Mouse (Mus musculus) intestine, postnatal 0 days (tissue): Measurements from ENCODE around the gene Gm19935. TPM values are rescaled to one million over a fixed set of nuclear protein-coding genes. Genes with fewer than 3 reads are reported as not detected.

Source experiments
- ATAC-seq: fragments of 200-750 bp; cut with Nextera tagmentation; 2 replicates; pipeline ENCODE4 v1.8.0; 2017; ENCODE audit warnings: mild to moderate bottlenecking, moderate TSS enrichment, moderate library complexity
- H3K27ac ChIP-seq: fragments of 300-500 bp; sonication (generic); 2 replicates; pipeline ENCODE4 v1.5.1; 2014; ENCODE audit warnings: mild to moderate bottlenecking, low read depth, low read length, moderate library complexity
- H3K27me3 ChIP-seq: fragments of 300-500 bp; sonication (generic); replicated peaks from 2 replicates; pipeline ENCODE4 v1.6.1; 2014; ENCODE audit warnings: low read length, mixed read lengths; ENCODE audit not compliant: control insufficient read depth, insufficient read depth
- H3K36me3 ChIP-seq: fragments of 300-500 bp; sonication (generic); 2 replicates; pipeline ENCODE4 v1.6.1; 2014; ENCODE audit warnings: mild to moderate bottlenecking, moderate library complexity; ENCODE audit not compliant: control insufficient read depth, insufficient read depth
- H3K4me1 ChIP-seq: fragments of 300-500 bp; sonication (generic); replicated peaks from 2 replicates; pipeline ENCODE4 v1.6.1; 2014; ENCODE audit warnings: antibody characterized with exemption, low read length, mixed read lengths; ENCODE audit not compliant: control insufficient read depth, insufficient read depth
- H3K4me2 ChIP-seq: fragments of 300-500 bp; sonication (generic); replicated peaks from 2 replicates; pipeline ENCODE4 v1.6.1; 2014; ENCODE audit warnings: low read depth, mild to moderate bottlenecking, moderate library complexity
- H3K4me3 ChIP-seq: fragments of 300-500 bp; sonication (generic); 2 replicates; pipeline ENCODE4 v1.5.1; 2014; ENCODE audit warnings: low read depth, low read length
- H3K9ac ChIP-seq: fragments of 300-500 bp; sonication (generic); 2 replicates; pipeline ENCODE4 v1.6.1; 2014; ENCODE audit warnings: mild to moderate bottlenecking, low read depth, low read length
- H3K9me3 ChIP-seq: fragments of 300-500 bp; sonication (generic); 2 replicates; pipeline ENCODE4 v1.6.1; 2016; ENCODE audit warnings: mixed run types; ENCODE audit not compliant: control insufficient read depth
- CTCF ChIP-seq: sonication (generic); IDR thresholded peaks from 2 replicates; pipeline ENCODE4 v1.5.1; 2016; ENCODE audit warnings: low read depth, mild to moderate bottlenecking, control low read depth, antibody characterized with exemption, moderate library complexity
- WGBS: fragments of 180-500 bp; shearing (Covaris S2); extraction: QIAGEN DNeasy Blood & Tissue Kit; methylation state at CpG from one replicate; pipeline ENCODE4 v1.1.7; 2014; 5-methylcytosine and 5-hydroxymethylcytosine counted together
- polyA plus RNA-seq: library from polyadenylated mRNA; unstranded; fragments of >200 nt; fragmentation: Nextera tagmentation; extraction: Ambion mirVana; gene quantifications from 2 replicates; pipeline ENCODE4 v1.2.1, GENCODE M21; 2015

Gm19935 gene
- polyA plus RNA-seq, 1 experiment from 2014 or later: not detected

- Histone ChIP-seq H3K9ac (no peak overlapping the region), H3K4me2 (no peak overlapping the region), H3K4me3 (no peak overlapping the region), H3K27me3 (no peaks in the 10 kb centered on the region), H3K4me1 (0 out of 2 replicates have a peak, but pooled peaks cover 2% of the 10 kb centered on the region), H3K9me3 (no peaks in the 10 kb centered on the region), H3K27ac (no peak overlapping the region), H3K36me3 (no peaks in the 10 kb centered on the region)
- no peak for TF ChIP-seq CTCF
- WGBS: 80% methylated on average over 6 of the region's 6 CpGs
- no peak for ATAC-seq
Observed at GRCm38 (mm10) chr8:90843127-90843526, 25.9 kb upstream of the Gm19935 start.

- H3K4me2 ChIP-seq: no peak overlapping the region
- no peaks in the 10 kb centered on the region for H3K27me3 ChIP-seq
- H3K4me3 ChIP-seq: no peak overlapping the region
- no peaks in the 10 kb centered on the region for H3K9me3 ChIP-seq
- H3K4me1 ChIP-seq: 0 out of 2 replicates have a peak, but pooled peaks cover 2% of the 10 kb centered on the region
- 73% methylated on average over 13 of the region's 13 CpGs for WGBS
- no peak overlapping the region for H3K9ac ChIP-seq
- H3K36me3 ChIP-seq: no peaks in the 10 kb centered on the region
- H3K27ac ChIP-seq: no peak overlapping the region
- no peak for ATAC-seq
- TF ChIP-seq CTCF: no peak
Observed at GRCm38 (mm10) chr8:90841321-90841720, 24.1 kb upstream of the Gm19935 start.

GRCm38 (mm10) chr8:90839725-90840714 is 22.8 kb upstream of the Gm19935 start:
- no peaks in the 10 kb centered on the region for H3K27me3 ChIP-seq
- WGBS: 65% methylated on average over 11 of the region's 11 CpGs

DNA sequence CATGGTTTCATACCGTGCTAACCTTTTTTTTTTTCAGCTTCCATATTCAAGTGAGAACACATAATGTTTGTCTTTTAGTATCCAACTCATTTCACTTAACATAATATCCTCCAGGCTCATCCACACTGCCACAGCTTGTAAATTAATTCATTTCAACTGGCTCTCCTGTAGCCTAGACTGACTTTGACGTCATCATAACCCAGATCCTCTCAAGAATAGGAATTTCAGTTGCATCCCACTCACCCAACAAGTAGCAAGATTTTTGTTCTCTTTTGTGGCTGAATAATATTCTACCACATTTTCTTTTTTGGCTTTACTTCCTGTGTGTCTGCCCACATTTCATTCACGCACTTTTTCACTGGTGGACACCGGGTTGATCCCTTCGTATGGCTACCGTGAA is 20.2 kb upstream of the Gm19935 start:
- Histone ChIP-seq H3K9ac (no peak overlapping the region), H3K4me1 (0 out of 2 replicates have a peak, but pooled peaks cover 2% of the 10 kb centered on the region), H3K9me3 (no peaks in the 10 kb centered on the region), H3K27me3 (no peaks in the 10 kb centered on the region), H3K36me3 (no peaks in the 10 kb centered on the region), H3K27ac (no peak overlapping the region), H3K4me3 (no peak overlapping the region), H3K4me2 (no peak overlapping the region)
- 91% methylated on average over 6 of the region's 6 CpGs for WGBS
- no peak for ATAC-seq
- TF ChIP-seq CTCF: no peak

More at GRCm38 (mm10) chr8:90839725-90840714, 22.8 kb upstream of the Gm19935 start:
- H3K9ac ChIP-seq: no peak overlapping the region
- no peaks in the 10 kb centered on the region for H3K9me3 ChIP-seq
- no peak for TF ChIP-seq CTCF
- no peak overlapping the region for H3K4me2 ChIP-seq
- H3K4me1 ChIP-seq: 0 out of 2 replicates have a peak, but pooled peaks cover 2% of the 10 kb centered on the region
- H3K27ac ChIP-seq: no peak overlapping the region
- no peak overlapping the region for H3K4me3 ChIP-seq
- ATAC-seq: no peak
- H3K36me3 ChIP-seq: no peaks in the 10 kb centered on the region

DNA sequence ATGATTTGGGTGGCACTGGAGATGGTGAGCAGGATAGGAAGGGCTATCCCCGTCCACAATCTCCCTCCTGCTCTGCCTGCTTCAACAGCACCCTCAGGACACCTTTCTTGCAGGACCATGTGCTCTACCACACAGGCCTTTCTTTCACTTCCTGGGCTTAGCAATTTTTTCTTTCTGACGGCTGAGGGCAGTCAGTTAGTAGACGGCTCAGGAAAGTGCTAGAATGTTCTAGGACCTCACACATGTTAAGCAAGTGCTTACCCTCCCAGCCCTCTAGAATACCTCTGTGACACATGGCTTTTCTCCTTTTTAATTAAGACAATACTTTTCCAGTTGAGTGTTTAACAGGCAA is 17.1 kb upstream of the Gm19935 start:
- H3K27me3 ChIP-seq: no peaks in the 10 kb centered on the region
- 74% methylated on average over 3 of the region's 3 CpGs for WGBS
- no peak overlapping the region for H3K9ac ChIP-seq
- no peak for ATAC-seq
- no peak overlapping the region; the same call in 1 of the 2 replicates for H3K27ac ChIP-seq
- no peak overlapping the region for H3K4me3 ChIP-seq
- TF ChIP-seq CTCF: no peak
- no peaks in the 10 kb centered on the region for H3K36me3 ChIP-seq
- H3K4me2 ChIP-seq: no peak overlapping the region
- no peaks in the 10 kb centered on the region for H3K4me1 ChIP-seq
- H3K9me3 ChIP-seq: no peaks in the 10 kb centered on the region

DNA sequence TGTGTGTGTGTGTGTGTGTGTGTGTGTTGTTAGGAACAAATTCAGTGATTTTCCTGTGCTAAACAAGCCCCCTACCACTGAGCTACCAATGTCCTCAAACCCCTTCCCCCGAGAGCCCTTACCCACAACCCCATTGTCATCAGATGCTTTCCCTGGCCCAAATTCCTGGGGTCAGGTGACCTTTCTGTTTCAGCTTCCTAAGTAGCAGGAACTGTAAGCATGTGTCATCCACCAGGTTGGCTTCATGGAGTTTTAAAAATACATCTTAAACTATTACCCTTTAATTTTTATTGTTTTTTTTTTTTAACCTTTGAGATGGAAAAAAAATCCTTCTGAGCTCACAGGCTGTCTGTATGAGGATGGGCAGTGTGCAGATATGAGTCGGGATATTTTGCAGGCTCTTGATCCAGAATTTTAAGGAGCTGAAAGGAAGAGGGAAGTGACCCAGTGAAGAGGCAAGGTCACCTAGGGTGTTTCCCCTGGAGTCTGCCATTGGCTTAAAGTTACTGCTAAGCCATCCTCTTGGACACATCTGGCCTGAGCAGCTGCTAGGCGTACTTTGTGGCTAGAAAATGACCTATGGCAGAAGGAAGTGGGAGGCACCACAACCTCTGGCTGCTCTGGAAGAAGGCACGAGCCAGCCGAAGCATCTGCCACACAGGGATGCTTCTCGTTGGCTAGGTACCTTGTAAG is 16.6 kb upstream of the Gm19935 start:
- Histone ChIP-seq H3K27ac (no peak overlapping the region; the same call in 1 of the 2 replicates), H3K9me3 (no peaks in the 10 kb centered on the region), H3K9ac (no peak overlapping the region), H3K27me3 (no peaks in the 10 kb centered on the region), H3K36me3 (no peaks in the 10 kb centered on the region), H3K4me1 (no peaks in the 10 kb centered on the region), H3K4me3 (no peak overlapping the region), H3K4me2 (no peak overlapping the region)
- no peak for ATAC-seq
- WGBS: 67% methylated on average over 6 of the region's 6 CpGs
- no peak for TF ChIP-seq CTCF
